Mouse (Mus musculus) heart, embryonic 16.5 days (tissue): ENCODE measurements around the gene Rdh16f2. TPM values are rescaled to one million over a fixed set of nuclear protein-coding genes. Genes with fewer than 3 reads are reported as not detected.
"Not testable (repeated sequence)": the region's sequence is repeated elsewhere in the genome, so short reads cannot be mapped to it uniquely, and the experiment has no call there.

Experiments used
- ATAC-seq: fragments of 200-750 bp; cut with Nextera tagmentation; replicated peaks from 2 replicates; pipeline ENCODE4 v1.8.0; 2017; ENCODE audit warnings: moderate number of reproducible peaks; ENCODE audit not compliant: insufficient read depth, low FRiP score; ENCODE audit errors: extremely low read depth
- H3K27ac ChIP-seq: fragments of 300-500 bp; sonication (generic); 2 replicates; pipeline ENCODE4 v1.5.1; 2014; ENCODE audit warnings: mild to moderate bottlenecking, low read length, control low read depth, moderate library complexity
- H3K27me3 ChIP-seq: fragments of 300-500 bp; sonication (generic); 2 replicates; pipeline ENCODE4 v1.6.1; 2014; ENCODE audit warnings: low read length, mixed read lengths; ENCODE audit not compliant: control insufficient read depth, insufficient read depth
- H3K36me3 ChIP-seq: fragments of 300-500 bp; sonication (generic); 2 replicates; pipeline ENCODE4 v1.6.1; 2014; ENCODE audit not compliant: control insufficient read depth, insufficient read depth
- H3K4me1 ChIP-seq: fragments of 300-500 bp; sonication (generic); 2 replicates; pipeline ENCODE4 v1.6.1; 2014; ENCODE audit warnings: low read length, mixed read lengths; ENCODE audit not compliant: control insufficient read depth, insufficient read depth
- H3K4me2 ChIP-seq: fragments of 300-500 bp; sonication (generic); 2 replicates; pipeline ENCODE4 v1.6.1; 2014; ENCODE audit warnings: low read depth, mild to moderate bottlenecking, control low read depth, low read length
- H3K4me3 ChIP-seq: fragments of 300-500 bp; sonication (generic); 2 replicates; pipeline ENCODE4 v1.5.1; 2014; ENCODE audit warnings: mild to moderate bottlenecking, control low read depth, low read length
- H3K9ac ChIP-seq: fragments of 300-500 bp; sonication (generic); 2 replicates; pipeline ENCODE4 v1.6.1; 2014; ENCODE audit warnings: low read length, control low read depth
- H3K9me3 ChIP-seq: fragments of 300-500 bp; sonication (generic); replicated peaks from 2 replicates; pipeline ENCODE4 v1.6.1; 2016; ENCODE audit warnings: low read length; ENCODE audit not compliant: control insufficient read depth
- whole genome bisulfite sequencing: fragments of 180-500 bp; shearing (Covaris S2); extraction: QIAGEN DNeasy Blood & Tissue Kit; methylation state at CpG from one replicate; pipeline ENCODE4 v1.1.7; 2014; 5-methylcytosine and 5-hydroxymethylcytosine counted together
- polyA plus RNA-seq: library from polyadenylated mRNA; unstranded; fragments of >200 nt; fragmentation: Nextera tagmentation; extraction: Ambion mirVana; gene quantifications from 2 replicates; pipeline ENCODE4 v1.2.1, GENCODE M21; 2015

Gene Rdh16f2
- polyA plus RNA-seq, 1 experiment from 2014 or later = not detected

DNA sequence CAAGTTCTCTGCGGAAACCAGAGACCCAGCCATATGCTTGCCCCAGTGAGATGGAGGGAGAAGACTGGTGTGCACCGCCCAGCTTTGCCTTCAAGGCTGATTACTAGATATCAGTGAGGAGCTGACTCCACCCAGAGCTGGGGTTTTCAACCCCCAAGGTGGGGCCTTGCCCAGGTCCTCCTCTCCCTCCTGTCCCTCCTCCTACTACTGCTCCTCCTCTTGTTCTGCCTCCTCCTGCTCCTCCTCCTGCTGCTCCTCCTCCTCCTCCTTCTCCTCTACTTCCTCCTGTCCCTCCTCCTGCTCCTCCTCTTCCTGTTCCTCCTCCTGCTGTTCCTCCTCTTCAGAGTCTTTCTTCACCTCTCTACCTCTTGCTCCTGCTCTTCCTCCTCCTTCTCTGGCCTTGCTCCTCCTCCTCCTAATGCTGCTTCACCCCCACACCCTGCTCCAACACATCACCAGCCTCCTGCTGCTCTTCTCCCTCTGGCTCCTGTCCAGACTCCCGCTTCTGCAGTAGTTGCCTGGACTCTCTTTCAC, 12.9 kb downstream of the Rdh16f2 start:
- ATAC-seq = no peak; the same call in 1 of the 2 replicates
- WGBS = 83% methylated on average over 3 of the region's 3 CpGs

DNA sequence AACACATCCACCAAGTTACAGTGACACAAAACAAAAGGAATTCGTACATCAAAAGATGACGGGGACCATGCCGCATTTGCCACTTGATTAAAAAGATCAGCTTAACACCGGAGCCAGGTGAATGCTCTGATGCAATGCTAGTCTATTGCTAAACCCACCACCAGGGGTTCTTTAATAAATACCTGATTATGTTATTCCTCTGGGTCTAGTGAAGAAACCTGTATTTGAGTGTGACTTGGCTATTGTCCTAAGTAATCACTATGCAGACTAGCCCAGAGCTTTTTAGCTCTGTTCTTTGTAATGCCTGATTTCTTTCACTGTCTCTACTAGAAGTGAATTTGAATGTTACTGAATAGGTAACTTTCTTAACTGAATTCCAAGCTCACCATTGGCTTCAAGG, 14.8 kb downstream of the Rdh16f2 start:
- WGBS = 79% methylated on average over 4 of the region's 4 CpGs
- Histone ChIP-seq H3K36me3 (no peaks in the 10 kb centered on the region), H3K9ac (no peak overlapping the region), H3K27ac (no peak overlapping the region), H3K4me3 (no peak overlapping the region), H3K27me3 (no peaks in the 10 kb centered on the region), H3K4me2 (no peak overlapping the region), H3K4me1 (peaks cover 5% of the 10 kb centered on the region; the same call in 1 of the 2 replicates), H3K9me3 (no peaks in the 10 kb centered on the region)
- no peak for ATAC-seq

More for the DNA sequence above, 12.9 kb downstream of the Rdh16f2 start:
- H3K36me3 ChIP-seq = no peaks in the 10 kb centered on the region
- no peak overlapping the region for H3K4me2 ChIP-seq
- H3K4me1 ChIP-seq = peaks cover 5% of the 10 kb centered on the region; the same call in 1 of the 2 replicates
- no peak overlapping the region for H3K4me3 ChIP-seq
- no peak overlapping the region for H3K27ac ChIP-seq
- H3K9me3 ChIP-seq = no peaks in the 10 kb centered on the region
- no peaks in the 10 kb centered on the region for H3K27me3 ChIP-seq
- H3K9ac ChIP-seq = no peak overlapping the region

GRCm38 (mm10) chr10:127886551-127886950, 20.3 kb downstream of the Rdh16f2 start:
- Histone ChIP-seq H3K9me3 (no peaks in the 10 kb centered on the region), H3K27ac (no peak overlapping the region), H3K4me3 (no peak overlapping the region), H3K4me1 (no peaks in the 10 kb centered on the region), H3K27me3 (no peaks in the 10 kb centered on the region), H3K9ac (no peak overlapping the region), H3K36me3 (no peaks in the 10 kb centered on the region), H3K4me2 (no peak overlapping the region)
- no peak for ATAC-seq
- WGBS = 79% methylated on average over 1 of the region's 1 CpGs

DNA sequence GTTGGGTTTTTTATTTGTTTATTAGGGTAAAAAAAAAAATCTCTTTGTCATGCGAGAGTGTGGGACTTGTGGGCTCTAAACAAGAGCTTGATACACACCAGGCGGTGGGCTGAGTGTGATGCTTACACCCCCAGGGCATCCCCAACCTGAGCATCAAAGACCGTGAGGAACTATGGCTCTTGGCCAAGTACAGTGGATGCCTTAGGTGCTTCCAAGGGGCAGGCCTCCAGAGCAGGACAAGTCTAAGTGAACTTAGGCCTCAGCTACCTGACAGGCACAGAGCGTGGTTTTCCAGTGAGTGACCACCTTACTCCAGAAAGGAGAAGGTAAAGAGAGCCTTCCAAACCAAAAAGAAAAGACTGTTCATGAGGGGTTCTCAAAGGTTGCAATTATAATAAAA, 20.7 kb downstream of the Rdh16f2 start:
- H3K36me3 ChIP-seq = no peaks in the 10 kb centered on the region
- 85% methylated on average over 4 of the region's 4 CpGs for WGBS

GRCm38 (mm10) chr10:127888605-127889004, 22.3 kb downstream of the Rdh16f2 start, which contains the start of gene Rdh7:
Gene Rdh7 (minus strand): TSS chr10:127888817.
- H3K9me3 ChIP-seq = no peaks in the 10 kb centered on the region
- H3K4me2 ChIP-seq = no peak within 1 kb of the TSS
- H3K4me1 ChIP-seq = no peaks in the 10 kb centered on the region
- ATAC-seq = no peak
- H3K27ac ChIP-seq = no peak within 1 kb of the TSS
- H3K4me3 ChIP-seq = no peak within 1 kb of the TSS
- no peaks in the 10 kb centered on the region for H3K36me3 ChIP-seq
- no peaks in the 10 kb centered on the region for H3K27me3 ChIP-seq
- no peak within 1 kb of the TSS for H3K9ac ChIP-seq

More for the DNA sequence above, 20.7 kb downstream of the Rdh16f2 start:
- Histone ChIP-seq H3K4me2 (no peak overlapping the region), H3K9ac (no peak overlapping the region), H3K27ac (no peak overlapping the region), H3K4me3 (no peak overlapping the region), H3K4me1 (no peaks in the 10 kb centered on the region), H3K9me3 (no peaks in the 10 kb centered on the region), H3K27me3 (no peaks in the 10 kb centered on the region)
- no peak for ATAC-seq

- Histone ChIP-seq H3K9me3 (no peaks in the 10 kb centered on the region), H3K9ac (no peak overlapping the region), H3K36me3 (no peaks in the 10 kb centered on the region), H3K4me3 (no peak overlapping the region), H3K4me2 (no peak overlapping the region), H3K27me3 (no peaks in the 10 kb centered on the region), H3K4me1 (no peaks in the 10 kb centered on the region), H3K27ac (no peak overlapping the region)
- ATAC-seq = no peak
- WGBS = 77% methylated on average over 1 of the region's 1 CpGs
Measured at GRCm38 (mm10) chr10:127891481-127891880, 25.2 kb downstream of the Rdh16f2 start.

GRCm38 (mm10) chr10:127893163-127894022, 27.1 kb downstream of the Rdh16f2 start:
- H3K9ac ChIP-seq, H3K4me2 ChIP-seq, H3K4me1 ChIP-seq, H3K27me3 ChIP-seq, H3K4me3 ChIP-seq, ATAC-seq, H3K9me3 ChIP-seq, H3K27ac ChIP-seq, H3K36me3 ChIP-seq: not testable (repeated sequence)
- WGBS = 52% methylated on average over 5 of the region's 5 CpGs

- Histone ChIP-seq H3K4me3 (no peak overlapping the region), H3K27me3 (no peaks in the 10 kb centered on the region), H3K27ac (no peak overlapping the region), H3K9ac (no peak overlapping the region), H3K9me3 (no peaks in the 10 kb centered on the region), H3K4me2 (no peak overlapping the region), H3K4me1 (no peaks in the 10 kb centered on the region), H3K36me3 (no peaks in the 10 kb centered on the region)
- 51% methylated on average over 5 of the region's 5 CpGs for WGBS
- no peak for ATAC-seq
Measured at GRCm38 (mm10) chr10:127896705-127897104, 30.4 kb downstream of the Rdh16f2 start.

DNA sequence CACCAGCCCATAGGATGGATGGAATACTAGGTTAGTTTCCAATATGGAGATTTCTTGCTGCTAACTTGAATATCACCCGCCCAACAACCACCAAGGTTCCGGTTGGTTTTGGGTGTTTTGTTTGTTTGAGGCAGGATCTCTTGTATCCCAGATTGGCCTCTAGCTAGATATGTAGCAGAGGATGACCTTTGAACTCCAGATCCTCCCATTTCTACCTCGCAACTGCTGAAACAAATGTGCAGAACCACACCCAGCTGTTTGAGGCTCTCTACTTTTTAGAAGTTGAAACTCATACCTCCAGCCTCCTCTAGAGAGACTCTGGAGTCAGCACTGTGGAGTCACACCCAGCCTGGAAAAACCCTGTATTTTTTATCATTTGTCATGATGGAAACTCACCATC, 31.2 kb downstream of the Rdh16f2 start:
- Histone ChIP-seq H3K4me1 (no peaks in the 10 kb centered on the region), H3K27me3 (no peaks in the 10 kb centered on the region), H3K9ac (no peak overlapping the region), H3K4me2 (no peak overlapping the region), H3K9me3 (no peaks in the 10 kb centered on the region), H3K27ac (no peak overlapping the region), H3K4me3 (no peak overlapping the region), H3K36me3 (no peaks in the 10 kb centered on the region)
- no peak for ATAC-seq
- 93% methylated on average over 3 of the region's 3 CpGs for WGBS
